Mouse (Mus musculus): ENCODE data around the gene Pfkfb4. TPM values are rescaled to one million over a fixed set of nuclear protein-coding genes. Genes with fewer than 3 reads are reported as not detected.

The Pfkfb4 gene
- polyA plus RNA-seq, 1 experiment = 68.2 TPM

Other genes with a start within 250 kb of the Pfkfb4 start
- gene Ip6k2, start 208.0 kb upstream of the Pfkfb4 start, polyA plus RNA-seq (2012; rRNA removed) = 39.4 and 49.2 TPM in 2 replicates
- gene Nckipsd, start 183.4 kb upstream of the Pfkfb4 start, polyA plus RNA-seq (2012; rRNA removed) = 9.6 and 11.2 TPM in 2 replicates
- 0.79 and 0.95 TPM in 2 replicates for gene Celsr3, start 165.5 kb upstream of the Pfkfb4 start, polyA plus RNA-seq (2012; rRNA removed)
- gene Slc26a6, start 138.5 kb upstream of the Pfkfb4 start, polyA plus RNA-seq (2012; rRNA removed) = 598 and 654 TPM in 2 replicates
- 6.7 and 9.8 TPM in 2 replicates for gene Tmem89, start 77.2 kb upstream of the Pfkfb4 start, polyA plus RNA-seq (2012; rRNA removed)
- gene Uqcrc1, start 55.1 kb upstream of the Pfkfb4 start, polyA plus RNA-seq (2012; rRNA removed) = 866 and 953 TPM in 2 replicates
- 1.0 and 1.3 TPM in 2 replicates for gene Col7a1, start 38.2 kb upstream of the Pfkfb4 start, polyA plus RNA-seq (2012; rRNA removed)
- gene Ucn2, start 5.8 kb upstream of the Pfkfb4 start, polyA plus RNA-seq (2012; rRNA removed) = 0.09 and 0.25 TPM in 2 replicates
- gene Shisa5, start 46.8 kb downstream of the Pfkfb4 start, polyA plus RNA-seq (2012; rRNA removed) = 334 and 413 TPM in 2 replicates
- gene Trex1, start 68.0 kb downstream of the Pfkfb4 start, polyA plus RNA-seq (2012; rRNA removed) = 65.2 and 93.3 TPM in 2 replicates
- gene Atrip, start 82.3 kb downstream of the Pfkfb4 start, polyA plus RNA-seq (2012; rRNA removed) = 11.7 and 13.7 TPM in 2 replicates
- gene Ccdc51, start 90.7 kb downstream of the Pfkfb4 start, polyA plus RNA-seq (2012; rRNA removed) = 11.3 and 12.1 TPM in 2 replicates
- 48.8 and 51.7 TPM in 2 replicates for gene Tma7, start 90.8 kb downstream of the Pfkfb4 start, polyA plus RNA-seq (2012; rRNA removed)
- gene Plxnb1, start 103.6 kb downstream of the Pfkfb4 start, polyA plus RNA-seq (2012; rRNA removed) = 2.5 and 3.4 TPM in 2 replicates
- gene Fbxw21, start 170.3 kb downstream of the Pfkfb4 start, polyA plus RNA-seq (2012; rRNA removed) = not detected in 2 replicates
- gene Fbxw13, start 204.2 kb downstream of the Pfkfb4 start, polyA plus RNA-seq (2012; rRNA removed) = not detected in 2 replicates
- gene Fbxw20, start 243.0 kb downstream of the Pfkfb4 start, polyA plus RNA-seq (2012; rRNA removed) = not detected in 2 replicates

Data from large intestine, adult 2 months (tissue).